Mouse (Mus musculus): ENCODE measurements around the gene Spg11. TPM values are rescaled to one million over a fixed set of nuclear protein-coding genes. Genes with fewer than 3 reads are reported as not detected.
"Not testable (repeated sequence)": the region's sequence is repeated elsewhere in the genome, so short reads cannot be mapped to it uniquely, and the experiment has no call there.

Spg11 gene
- total RNA-seq, 1 experiment from 2014 or later: 30.3 TPM

- no peak for ATAC-seq (ENCODE audit: extremely low read depth, insufficient number of reproducible peaks, low FRiP score, poor library complexity, severe bottlenecking)
Observed at GRCm38 (mm10) chr2:122081728-122082456, 36.3 kb downstream of the Spg11 start.

- ATAC-seq (ENCODE audit: extremely low read depth, insufficient number of reproducible peaks, low FRiP score, poor library complexity, severe bottlenecking): peak; percentile 65; the same call in 1 of the 2 replicates
Observed at GRCm38 (mm10) chr2:122069922-122070321, 48.3 kb downstream of the Spg11 start.

GRCm38 (mm10) chr2:122069144-122069912 lies 48.9 kb downstream of the Spg11 start:
- ATAC-seq (ENCODE audit: extremely low read depth, insufficient number of reproducible peaks, low FRiP score, poor library complexity, severe bottlenecking): peak; percentile 6; the same call in 1 of the 2 replicates

- no peak for ATAC-seq (ENCODE audit: extremely low read depth, insufficient number of reproducible peaks, low FRiP score, poor library complexity, severe bottlenecking)
Observed at GRCm38 (mm10) chr2:122066241-122066640, 51.9 kb downstream of the Spg11 start.

DNA sequence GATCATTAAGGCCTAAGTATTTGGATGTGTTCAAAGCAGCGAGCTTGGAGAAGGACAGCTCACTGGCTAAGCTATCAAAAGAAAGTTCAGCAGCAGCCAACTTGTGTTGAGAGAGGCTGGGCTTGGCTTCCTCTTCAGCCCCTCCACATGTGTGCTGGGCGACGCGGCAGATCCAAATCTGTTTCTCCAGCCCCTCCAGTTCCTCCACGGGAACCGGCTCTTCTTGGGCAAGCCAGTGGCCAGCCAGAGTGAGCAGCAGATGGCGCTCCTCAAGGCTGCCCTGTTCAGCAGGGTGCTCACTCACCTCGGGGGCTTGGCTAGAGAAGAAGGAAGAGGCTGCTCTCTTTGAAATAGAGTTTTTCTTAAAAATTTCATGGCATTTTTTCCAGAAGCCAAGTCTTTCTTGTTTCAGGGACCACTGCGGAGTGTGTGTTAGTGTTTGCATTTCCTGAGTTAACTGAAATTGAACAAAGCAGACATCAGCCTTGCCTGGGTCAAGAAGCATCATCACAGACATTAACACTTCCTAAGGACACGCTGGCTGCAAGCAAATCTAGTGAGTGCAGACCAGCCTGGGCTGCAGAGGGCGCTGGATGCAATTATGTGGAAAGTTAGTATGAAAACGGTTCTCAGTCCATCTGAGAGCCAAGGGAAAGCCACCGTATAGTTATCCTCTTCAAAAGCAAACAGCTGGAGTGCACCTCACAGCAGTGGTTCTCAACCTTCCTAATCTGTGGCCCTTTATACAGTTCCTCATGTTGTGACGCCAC lies 52.8 kb downstream of the Spg11 start:
- ATAC-seq (ENCODE audit: extremely low read depth, insufficient number of reproducible peaks, low FRiP score, poor library complexity, severe bottlenecking): no peak

GRCm38 (mm10) chr2:122059365-122060115 lies 58.6 kb downstream of the Spg11 start:
- no peak for ATAC-seq (ENCODE audit: extremely low read depth, insufficient number of reproducible peaks, low FRiP score, poor library complexity, severe bottlenecking)

DNA sequence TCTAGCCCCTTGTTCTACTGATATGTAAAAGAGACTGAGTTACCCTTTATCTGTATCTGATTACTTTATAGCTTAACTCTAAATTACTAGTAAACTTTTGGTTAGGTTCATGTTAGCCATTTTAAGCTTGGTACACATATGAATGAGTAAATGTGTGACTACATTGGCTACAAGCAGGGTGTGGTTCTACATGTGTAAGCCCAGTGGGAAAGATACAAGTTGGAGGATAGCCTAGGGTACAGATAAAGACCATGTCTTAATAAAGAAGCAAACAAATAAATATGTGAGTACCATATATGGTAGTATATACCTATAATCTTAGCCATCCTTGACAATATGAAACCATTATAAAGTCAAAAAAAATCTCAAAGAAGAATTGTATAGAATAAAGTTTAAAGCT lies 74.3 kb downstream of the Spg11 start:
- ATAC-seq (ENCODE audit: extremely low read depth, insufficient number of reproducible peaks, low FRiP score, poor library complexity, severe bottlenecking): no peak

DNA sequence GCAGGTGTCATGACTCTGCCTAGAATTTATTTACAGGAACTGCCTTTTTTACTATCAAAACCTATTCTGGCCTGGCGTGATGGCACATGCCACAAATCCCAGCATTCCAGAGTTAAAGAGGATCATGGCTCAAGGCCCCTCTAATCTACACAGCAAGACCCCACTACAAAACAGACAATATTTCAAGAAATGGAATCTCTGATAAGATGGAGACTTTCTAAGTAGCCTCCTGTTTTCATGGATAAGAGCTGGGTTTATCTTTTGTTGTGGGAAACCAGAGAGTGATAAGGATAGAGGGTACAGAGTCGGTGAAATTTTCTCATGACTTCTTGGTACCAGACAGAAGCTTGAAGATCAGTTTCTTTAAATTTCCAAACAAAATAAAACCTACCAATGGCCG lies 82.1 kb downstream of the Spg11 start:
- no peak for ATAC-seq (ENCODE audit: extremely low read depth, insufficient number of reproducible peaks, low FRiP score, poor library complexity, severe bottlenecking)

DNA sequence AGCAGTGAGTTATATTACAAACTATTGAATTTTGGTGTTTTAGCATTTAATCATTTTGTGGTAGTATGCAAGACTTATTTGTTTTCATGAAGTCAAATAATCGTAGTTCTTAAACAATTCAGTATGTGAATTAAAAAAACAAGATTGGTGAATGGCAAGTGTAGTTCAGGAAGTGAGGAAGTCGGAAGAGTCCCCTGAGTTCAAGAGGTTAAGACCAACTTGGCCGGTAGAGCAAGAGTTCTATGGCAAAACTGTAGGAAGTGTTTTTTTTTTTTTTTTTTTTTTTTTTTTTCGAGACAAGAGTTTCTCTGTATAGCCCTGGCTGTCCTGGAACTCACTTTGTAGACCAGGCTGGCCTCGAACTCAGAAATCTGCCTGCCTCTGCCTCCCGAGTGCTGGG lies 86.2 kb downstream of the Spg11 start:
- no peak for ATAC-seq (ENCODE audit: extremely low read depth, insufficient number of reproducible peaks, low FRiP score, poor library complexity, severe bottlenecking)

DNA sequence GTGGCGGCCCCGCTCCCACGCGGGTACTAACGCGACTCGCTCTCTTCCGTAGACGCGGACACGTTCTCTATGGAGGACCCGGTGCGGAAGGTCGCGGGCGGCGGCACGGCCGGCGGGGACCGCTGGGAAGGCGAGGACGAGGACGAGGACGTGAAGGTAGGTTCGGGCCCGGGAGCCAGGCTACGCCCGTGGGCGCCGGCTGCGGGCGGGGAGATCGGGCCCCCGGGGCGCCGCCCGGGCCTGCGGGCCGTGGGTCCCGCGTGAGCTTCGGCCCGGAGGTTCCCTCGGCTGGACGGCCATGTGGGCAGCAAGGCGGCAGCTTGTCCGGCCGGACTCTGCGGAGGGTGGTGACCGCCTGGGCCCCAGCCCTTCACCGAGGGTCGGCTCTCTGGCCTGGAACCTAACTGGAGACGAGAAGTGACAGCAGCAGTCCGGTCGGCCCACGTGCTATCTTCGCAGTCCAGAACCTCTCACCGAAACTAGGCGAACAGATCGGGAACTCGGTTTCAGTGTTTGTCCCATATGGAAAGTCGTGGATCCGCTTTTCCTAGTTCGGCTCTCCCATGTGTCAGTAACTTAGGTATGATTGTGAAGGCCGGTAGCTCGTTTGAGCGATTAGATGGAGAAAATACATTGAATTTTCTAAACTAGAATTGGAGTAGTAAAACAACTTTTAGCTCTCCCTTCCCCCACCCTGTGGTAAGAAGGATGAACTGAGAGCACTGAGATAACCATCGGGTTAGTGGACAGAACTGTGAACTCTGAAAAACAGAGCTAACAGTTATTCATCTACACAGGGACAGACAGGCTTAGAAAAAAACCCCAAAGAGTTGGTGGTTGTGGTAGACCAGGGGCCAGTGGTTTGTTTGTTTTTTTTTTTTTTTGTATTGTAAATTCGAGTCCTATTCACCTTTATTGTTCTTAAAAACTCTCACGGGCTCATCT lies 89.2 kb downstream of the Spg11 start:
- 0 out of 2 replicates have a peak, but pooled peaks have one; percentile 0 for ATAC-seq (ENCODE audit: extremely low read depth, insufficient number of reproducible peaks, low FRiP score, poor library complexity, severe bottlenecking)

- ATAC-seq (ENCODE audit: extremely low read depth, insufficient number of reproducible peaks, low FRiP score, poor library complexity, severe bottlenecking): peak; percentile 91
Observed at GRCm38 (mm10) chr2:122027862-122028755, 90.1 kb downstream of the Spg11 start, which contains the start of gene Eif3j1. Eif3j1 (plus strand) TSS chr2:122028546.

DNA sequence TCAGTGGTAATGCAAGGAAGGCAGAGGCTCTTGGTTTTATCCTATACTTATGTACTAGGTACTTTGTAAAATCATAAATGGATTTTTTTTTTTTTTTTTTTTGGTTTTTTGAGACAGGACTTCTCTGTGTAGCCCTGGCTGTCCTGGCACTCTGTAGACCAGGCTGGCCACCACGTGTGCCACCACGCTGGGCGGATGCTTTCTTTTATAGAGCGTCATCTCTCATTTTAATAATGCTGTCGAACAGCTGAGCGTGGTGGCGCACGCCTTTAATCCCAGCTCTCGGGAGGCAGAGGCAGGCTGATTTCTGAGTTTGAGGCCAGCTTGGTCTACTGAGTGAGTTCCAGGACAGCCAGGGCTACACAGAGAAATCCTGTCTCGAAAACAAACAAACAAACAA lies 91.1 kb downstream of the Spg11 start:
- not testable (repeated sequence) for ATAC-seq (ENCODE audit: extremely low read depth, insufficient number of reproducible peaks, low FRiP score, poor library complexity, severe bottlenecking)

GRCm38 (mm10) chr2:122022284-122022683 lies 95.9 kb downstream of the Spg11 start:
- 0 out of 2 replicates have a peak, but pooled peaks have one; percentile 44 for ATAC-seq (ENCODE audit: extremely low read depth, insufficient number of reproducible peaks, low FRiP score, poor library complexity, severe bottlenecking)

DNA sequence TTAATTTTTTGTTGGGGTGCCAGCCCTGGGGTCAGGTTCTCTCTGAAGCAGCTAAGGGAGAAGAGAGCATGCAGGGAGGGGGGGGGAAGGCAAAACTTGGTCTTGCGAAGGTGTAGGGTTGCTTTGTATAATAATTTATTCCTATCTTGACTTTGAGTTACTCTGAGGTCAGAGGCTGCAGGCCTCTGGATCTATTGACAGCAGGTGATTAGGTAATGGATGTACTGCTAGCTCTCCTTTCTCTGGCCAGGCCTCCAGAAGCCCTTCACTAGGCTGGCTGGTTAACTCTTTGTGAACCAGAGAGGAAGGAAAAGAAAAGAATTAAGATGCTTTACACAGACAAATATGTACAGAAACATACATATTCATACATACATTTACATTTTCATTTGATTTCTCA lies 99.5 kb downstream of the Spg11 start:
- no peak for ATAC-seq (ENCODE audit: extremely low read depth, insufficient number of reproducible peaks, low FRiP score, poor library complexity, severe bottlenecking)

- ATAC-seq (ENCODE audit: extremely low read depth, insufficient number of reproducible peaks, low FRiP score, poor library complexity, severe bottlenecking): no peak
Observed at GRCm38 (mm10) chr2:122011441-122011840, 106.7 kb downstream of the Spg11 start.

DNA sequence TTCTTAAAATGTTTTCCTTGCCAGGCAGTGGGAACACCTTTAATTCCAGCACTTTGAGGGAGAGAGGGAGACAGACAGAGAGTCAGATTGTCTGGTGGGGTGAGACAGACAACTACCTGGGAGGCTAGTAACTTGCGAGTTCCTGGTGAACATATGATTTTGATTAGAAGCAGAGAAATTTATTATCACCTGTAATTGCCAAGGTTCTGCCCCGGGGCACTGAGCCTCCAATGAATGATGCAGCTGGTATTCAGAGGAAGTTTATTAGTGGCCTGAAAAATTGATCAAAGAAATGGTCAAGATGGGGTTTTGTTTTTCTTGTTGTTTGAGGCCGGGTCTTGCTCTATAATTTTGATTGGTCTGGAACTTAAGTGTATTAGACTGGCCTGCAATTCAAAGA lies 109.4 kb downstream of the Spg11 start:
- no peak for ATAC-seq (ENCODE audit: extremely low read depth, insufficient number of reproducible peaks, low FRiP score, poor library complexity, severe bottlenecking)
